Mouse (Mus musculus): ENCODE results near the gene Cyp4f18.
"Not testable (repeated sequence)": the region's sequence is repeated elsewhere in the genome, so short reads cannot be mapped to it uniquely, and the experiment has no call there.

Cyp4f18 gene

GRCm38 (mm10) chr8:71981032-71981431 is 28.4 kb downstream of the Cyp4f18 start:
- no peak for DNase-seq (ENCODE audit: low spot score)

DNA sequence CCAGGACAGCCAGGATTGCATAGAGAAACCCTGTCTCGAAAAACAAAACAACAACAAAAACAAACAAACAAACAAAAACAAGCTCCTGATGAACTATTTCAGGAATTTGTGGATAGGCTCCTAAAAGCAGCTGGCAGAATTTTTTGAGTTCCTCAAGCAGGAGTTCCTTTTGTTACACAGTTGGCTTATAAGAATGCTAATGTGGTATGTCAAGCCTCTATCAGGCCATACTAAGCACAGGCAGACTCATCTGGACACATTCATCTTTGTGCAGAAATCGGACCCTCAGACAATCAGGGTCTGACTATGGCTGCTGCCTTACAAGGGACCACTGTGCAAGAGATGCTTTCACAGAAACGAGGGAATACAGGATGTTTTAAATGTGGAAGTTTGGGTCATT is 35.2 kb downstream of the Cyp4f18 start:
- DNase-seq (ENCODE audit: low spot score) = no peak

DNA sequence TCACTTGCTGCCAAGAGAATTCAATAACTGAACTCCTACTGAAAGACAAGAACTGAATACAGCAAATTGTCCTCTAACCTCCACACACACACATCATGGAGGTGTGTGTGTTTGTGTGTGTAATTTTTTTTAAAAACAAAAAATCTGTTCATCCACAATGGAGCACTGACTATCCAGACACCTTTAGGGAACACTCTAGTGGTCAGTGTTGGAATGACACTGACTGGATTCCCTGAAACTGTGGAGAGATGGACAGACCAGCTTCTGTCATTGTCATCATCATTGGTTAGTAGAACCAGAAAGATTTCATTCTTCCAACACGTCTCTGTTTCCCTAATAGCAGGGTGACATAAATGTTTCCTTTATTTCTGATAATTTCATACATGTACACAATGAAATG is 37.5 kb downstream of the Cyp4f18 start:
- no peak for DNase-seq (ENCODE audit: low spot score)

DNA sequence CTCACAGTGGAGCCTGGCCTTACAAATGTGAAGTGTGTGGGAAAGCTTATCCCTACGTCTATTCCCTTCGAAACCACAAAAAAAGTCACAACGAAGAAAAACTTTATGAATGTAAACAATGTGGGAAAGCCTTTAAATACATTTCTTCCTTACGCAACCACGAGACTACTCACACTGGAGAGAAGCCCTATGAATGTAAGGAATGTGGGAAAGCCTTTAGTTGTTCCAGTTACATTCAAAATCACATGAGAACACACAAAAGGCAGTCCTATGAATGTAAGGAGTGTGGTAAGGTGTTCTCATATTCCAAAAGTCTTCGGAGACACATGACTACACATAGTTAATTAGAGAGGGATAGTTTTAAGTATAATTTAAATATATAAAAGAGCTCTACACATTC is 40.8 kb downstream of the Cyp4f18 start:
- no peak for DNase-seq (ENCODE audit: low spot score)

DNA sequence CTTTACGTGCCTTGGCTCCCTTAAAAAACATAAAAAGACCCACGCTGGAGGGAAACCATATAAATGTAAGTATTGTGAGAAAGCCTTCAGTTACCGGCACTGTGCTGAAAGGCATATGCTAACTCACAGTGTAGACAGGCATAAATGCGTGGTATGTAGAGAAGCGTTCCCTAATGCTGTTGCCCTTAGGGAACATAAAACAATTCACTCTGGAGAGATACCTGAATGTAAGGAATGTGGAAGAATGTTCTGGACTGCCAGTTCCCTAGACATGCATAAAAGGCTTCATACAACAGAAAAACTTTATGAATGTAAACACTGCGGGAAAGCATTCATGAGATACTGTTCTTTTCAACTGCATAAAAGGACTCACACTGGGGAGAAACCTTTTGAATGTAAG is 41.3 kb downstream of the Cyp4f18 start:
- no peak for DNase-seq (ENCODE audit: low spot score)

DNA sequence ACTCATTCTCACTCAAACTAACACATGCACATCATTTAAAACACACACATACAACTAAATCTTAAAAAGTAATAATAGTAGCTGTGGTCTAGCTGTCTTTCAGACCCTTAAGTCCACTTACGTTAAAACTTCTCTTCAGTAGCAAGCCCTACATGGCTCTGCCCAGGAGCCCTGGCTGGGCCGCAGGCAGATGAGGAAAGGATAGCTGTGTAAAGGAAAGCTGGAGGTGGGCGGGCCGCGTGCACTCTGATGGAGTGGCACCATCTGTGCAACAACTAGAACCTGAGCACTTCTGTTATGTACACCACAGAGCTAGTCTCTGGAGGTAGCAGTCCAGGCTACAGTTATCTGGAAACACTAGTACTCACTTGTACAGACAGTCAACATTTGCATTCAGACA is 42.2 kb downstream of the Cyp4f18 start:
- DNase-seq (ENCODE audit: low spot score) = no peak

DNA sequence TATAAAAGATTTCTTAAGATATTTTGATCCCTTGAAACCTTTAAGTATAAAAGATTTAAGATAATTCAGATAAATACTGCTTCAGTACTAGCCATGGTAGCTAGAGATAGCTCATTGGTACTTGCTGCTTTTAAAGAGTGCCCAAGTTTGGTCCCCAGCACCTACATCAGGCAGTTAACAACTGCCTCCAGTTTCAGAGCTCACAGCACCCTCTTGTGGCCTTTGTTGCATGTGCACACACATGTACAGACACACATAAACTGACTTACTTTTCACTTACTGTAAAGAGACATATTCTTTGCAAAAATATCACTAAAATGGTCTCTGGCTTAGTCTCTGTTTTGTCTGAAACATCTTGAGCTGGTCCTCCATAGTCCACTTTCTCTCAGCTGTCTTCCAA is 43.0 kb downstream of the Cyp4f18 start:
- DNase-seq (ENCODE audit: low spot score) = no peak

DNA sequence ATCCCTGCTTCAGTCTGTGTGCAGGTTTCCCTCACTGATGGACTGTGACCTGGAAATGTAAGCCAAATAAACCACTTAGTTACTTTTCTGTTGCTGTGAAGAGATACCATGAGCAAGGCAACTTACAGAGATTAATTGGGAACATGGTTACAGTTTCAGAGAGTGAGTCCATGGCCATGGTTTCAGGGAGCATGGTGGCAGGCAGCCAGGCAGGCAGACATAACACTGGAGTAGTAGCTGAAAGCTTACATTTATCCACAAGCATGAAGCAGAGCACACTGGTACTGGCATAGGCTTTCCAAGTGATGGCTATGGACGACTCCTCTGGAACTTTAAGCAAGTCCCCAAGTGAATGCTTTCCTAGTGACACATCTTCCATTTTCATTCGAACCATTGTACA is 44.3 kb downstream of the Cyp4f18 start:
- peak; percentile 43 for DNase-seq (ENCODE audit: low spot score)

DNA sequence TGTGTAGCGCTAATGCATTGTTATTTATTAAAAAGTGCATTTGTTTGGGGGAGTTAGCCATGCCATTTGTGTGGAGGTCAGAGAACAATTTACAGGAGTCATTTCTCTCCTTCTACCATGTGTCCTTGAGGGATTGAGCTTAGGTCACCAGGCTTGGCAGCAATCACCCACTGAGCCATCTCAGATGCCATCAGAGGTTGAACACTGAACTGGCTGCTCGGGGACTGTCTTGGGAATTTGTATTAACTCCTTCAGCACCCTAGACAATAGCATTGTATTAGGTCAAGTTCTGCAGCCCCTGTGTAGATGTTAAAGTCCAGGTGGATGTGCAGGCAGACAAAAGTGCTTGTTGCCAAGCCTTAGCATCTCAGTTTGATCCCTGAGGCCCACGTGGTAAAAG is 45.4 kb downstream of the Cyp4f18 start:
- DNase-seq (ENCODE audit: low spot score) = no peak

- no peak for DNase-seq (ENCODE audit: low spot score)
Measured at GRCm38 (mm10) chr8:71961796-71962195, 47.6 kb downstream of the Cyp4f18 start.

DNA sequence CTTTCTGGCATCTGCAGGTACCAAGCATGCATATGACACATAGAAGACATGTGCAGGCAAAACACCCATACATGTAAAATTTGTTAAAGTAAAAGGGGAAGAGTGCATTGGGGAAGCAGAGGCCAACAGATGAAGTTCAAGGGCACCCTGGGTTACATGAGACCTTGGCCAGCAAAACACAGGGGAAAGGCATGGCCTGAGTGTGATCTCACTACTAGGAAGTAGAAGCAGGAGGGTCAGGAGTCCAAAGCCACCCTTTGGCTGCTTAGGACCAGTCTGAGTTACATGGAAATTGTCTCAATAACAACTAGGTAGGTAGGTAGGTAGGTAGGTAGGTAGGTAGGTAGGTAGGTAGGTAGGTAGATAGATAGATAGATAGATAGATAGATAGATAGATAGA is 48.9 kb downstream of the Cyp4f18 start:
- no peak for DNase-seq (ENCODE audit: low spot score)

- no peak for DNase-seq (ENCODE audit: low spot score)
Measured at GRCm38 (mm10) chr8:71954666-71955065, 54.8 kb downstream of the Cyp4f18 start.

DNA sequence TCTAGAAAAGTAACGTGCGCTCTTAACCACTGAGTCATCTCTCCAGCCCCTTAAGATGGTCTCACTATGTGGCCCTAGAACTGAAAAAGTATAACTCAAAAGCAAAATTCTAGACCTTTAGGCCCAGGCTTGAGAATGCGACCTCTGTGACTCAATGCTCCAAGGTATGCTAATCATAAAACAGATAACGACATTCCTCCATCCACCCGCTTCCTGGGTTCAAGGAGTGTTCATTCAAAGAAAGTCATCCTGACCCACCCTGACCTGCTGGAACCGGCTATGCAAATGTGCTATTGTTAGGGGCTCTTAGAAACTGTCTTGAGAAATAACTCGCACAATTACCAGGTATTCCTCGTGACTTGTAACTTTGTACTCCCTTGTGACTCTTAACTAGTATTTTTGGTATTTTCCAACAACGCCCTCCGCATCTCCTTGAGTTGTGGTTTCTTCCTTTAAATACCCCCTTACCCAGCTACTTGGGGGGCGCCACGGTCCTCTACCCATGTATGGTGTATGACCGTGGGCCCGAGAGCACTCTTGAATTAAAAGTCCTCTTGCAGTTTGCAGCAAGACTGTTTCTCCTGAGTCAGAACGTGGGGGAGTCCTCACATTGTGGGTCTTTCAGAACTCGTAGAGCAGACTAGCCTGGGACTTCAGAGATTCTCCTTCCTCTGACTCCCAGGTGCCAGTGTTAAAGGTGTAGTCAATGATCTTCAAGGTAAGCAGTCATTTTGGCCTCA is 56.3 kb downstream of the Cyp4f18 start:
- DNase-seq (ENCODE audit: low spot score) = not testable (repeated sequence)

GRCm38 (mm10) chr8:71952489-71952888 is 56.9 kb downstream of the Cyp4f18 start:
- DNase-seq (ENCODE audit: low spot score) = no peak

DNA sequence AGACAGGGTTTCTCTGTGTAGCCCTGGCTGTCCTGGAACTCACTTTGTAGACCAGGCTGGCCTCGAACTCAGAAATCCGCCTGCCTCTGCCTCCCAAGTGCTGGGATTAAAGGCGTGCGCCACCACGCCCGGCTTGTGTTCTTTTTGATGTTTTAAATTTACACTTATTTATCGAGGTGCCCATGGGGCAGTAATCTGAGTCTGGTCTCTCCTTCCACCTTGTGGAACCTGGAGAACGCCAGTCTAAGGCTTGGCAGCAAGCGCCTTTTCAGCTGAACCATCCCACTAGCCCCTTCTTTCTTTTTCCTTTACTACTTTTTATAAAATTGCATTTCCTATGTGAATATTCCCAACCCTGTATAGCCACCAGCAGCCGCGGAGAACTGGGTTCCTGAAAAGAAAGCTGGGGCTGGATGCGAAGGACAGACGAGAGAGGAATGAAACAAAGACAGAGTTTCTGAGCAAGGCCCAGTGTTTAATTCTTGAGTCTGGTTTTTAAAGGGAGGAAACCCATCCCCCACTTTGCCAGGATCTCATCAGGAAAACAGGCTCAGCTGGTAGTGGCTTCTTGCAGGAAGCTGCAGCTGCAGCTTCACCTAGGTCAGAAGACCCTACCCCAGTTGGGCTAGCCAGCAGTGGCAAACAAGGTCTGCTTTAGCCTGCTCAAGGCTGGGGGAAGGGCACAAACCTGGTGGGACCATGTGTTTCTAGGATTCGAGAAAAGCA is 57.8 kb downstream of the Cyp4f18 start:
- DNase-seq (ENCODE audit: low spot score) = peak; percentile 61

GRCm38 (mm10) chr8:71950482-71951221 is 58.8 kb downstream of the Cyp4f18 start, which contains the start of gene Zfp961:
TSS of gene Zfp961 (plus strand) at chr8:71951038.
- peak; percentile 98 for DNase-seq (ENCODE audit: low spot score)

- DNase-seq (ENCODE audit: low spot score) = no peak
Measured at GRCm38 (mm10) chr8:71948624-71949023, 60.8 kb downstream of the Cyp4f18 start.

- no peak for DNase-seq (ENCODE audit: low spot score)
Measured at GRCm38 (mm10) chr8:71941776-71942175, 67.7 kb downstream of the Cyp4f18 start.

- no peak for DNase-seq (ENCODE audit: low spot score)
Measured at GRCm38 (mm10) chr8:71940293-71941208, 68.9 kb downstream of the Cyp4f18 start.
